Mouse (Mus musculus) C2C12 (cell line): ENCODE results near the gene Opn5. TPM values are rescaled to one million over a fixed set of nuclear protein-coding genes. Genes with fewer than 3 reads are reported as not detected.

ENCODE experiments used
- H3K27me3 ChIP-seq: one replicate; pipeline ENCODE4 v1.6.1; 2011; ENCODE audit not compliant: control insufficient read depth, insufficient read depth, insufficient read length
- H3K36me3 ChIP-seq: one replicate; pipeline ENCODE4 v1.6.1; 2011; ENCODE audit not compliant: control insufficient read depth, insufficient read depth
- H3K4me3 ChIP-seq: one replicate; pipeline ENCODE4 v1.5.1; 2011; ENCODE audit warnings: mild to moderate bottlenecking, control low read depth; ENCODE audit not compliant: poor library complexity, insufficient read depth, severe bottlenecking
- H3K79me2 ChIP-seq: one replicate; pipeline ENCODE4 v1.6.1; 2011; ENCODE audit not compliant: control insufficient read depth, insufficient read depth
- H3K79me3 ChIP-seq: one replicate; pipeline ENCODE4 v1.6.1; 2011; ENCODE audit warnings: low read depth, control low read depth
- H3ac ChIP-seq: one replicate; pipeline ENCODE3; 2011; ENCODE audit warnings: low read depth; ENCODE audit not compliant: control insufficient read depth, insufficient read length
- CEBPB ChIP-seq: IDR thresholded peaks from one replicate; pipeline ENCODE4 v1.6.1; 2011; ENCODE audit warnings: low read depth, mild to moderate bottlenecking, control low read depth, moderate library complexity
- CTCF ChIP-seq: IDR thresholded peaks from one replicate; pipeline ENCODE4 v1.5.1; 2011; ENCODE audit not compliant: control insufficient read depth, insufficient read depth, insufficient read length
- FOSL1 ChIP-seq: IDR thresholded peaks from one replicate; pipeline ENCODE4 v1.8.0; 2011; ENCODE audit warnings: mild to moderate bottlenecking, low read length; ENCODE audit not compliant: poor library complexity, insufficient read depth, severe bottlenecking
- MAX ChIP-seq: IDR thresholded peaks from one replicate; pipeline ENCODE4 v1.6.1; 2011; ENCODE audit warnings: mild to moderate bottlenecking, control low read depth
- MYOD1 ChIP-seq: IDR thresholded peaks from one replicate; pipeline ENCODE4 v1.6.1; 2011; ENCODE audit warnings: low read depth; ENCODE audit not compliant: control insufficient read depth, insufficient read length
- MYOG ChIP-seq: IDR thresholded peaks from one replicate; pipeline ENCODE4 v1.6.1; 2011; ENCODE audit not compliant: control insufficient read depth, insufficient read length; ENCODE audit errors: extremely low read depth
- USF1 ChIP-seq: IDR thresholded peaks from one replicate; pipeline ENCODE4 v1.6.1; 2011; ENCODE audit warnings: low read depth, mild to moderate bottlenecking, control low read depth, moderate library complexity
- polyA plus RNA-seq: library from polyadenylated mRNA; unstranded; fragments of >200 nt; fragmentation: generic; extraction: Trizol; gene quantifications from one replicate; pipeline ENCODE4 v1.2.1, GENCODE M21; 2012; ENCODE audit warnings: missing spikeins

The Opn5 gene
- polyA plus RNA-seq, 1 experiment = not detected

DNA sequence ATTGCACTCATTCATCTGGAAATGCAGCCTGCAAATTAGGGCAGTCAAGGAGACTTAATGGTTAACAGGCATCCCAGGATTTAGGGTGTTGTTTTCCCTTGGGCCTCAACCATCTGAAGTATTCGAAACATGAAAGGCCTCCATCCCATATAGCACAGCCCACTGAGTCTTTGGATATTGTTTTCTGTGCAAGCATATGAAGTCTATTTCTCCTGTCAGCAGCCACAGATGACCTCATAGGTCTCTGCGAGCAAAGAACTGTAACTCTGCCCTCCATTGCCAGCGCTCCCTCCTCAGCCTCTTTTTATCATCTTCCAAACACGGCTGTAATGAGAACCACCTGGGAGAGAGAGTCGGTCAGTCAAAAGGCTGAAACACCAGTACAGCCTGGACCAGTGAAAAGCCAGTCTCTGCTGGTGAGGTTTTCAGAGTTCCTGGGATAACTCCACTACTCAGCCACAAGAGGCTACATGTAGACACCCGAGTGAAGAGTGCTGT, 34.5 kb downstream of the Opn5 start:
- H3K4me3 ChIP-seq = no peak overlapping the region
- H3ac ChIP-seq = no peak overlapping the region
- no peaks in the 10 kb centered on the region for H3K79me3 ChIP-seq
- H3K36me3 ChIP-seq = no peaks in the 10 kb centered on the region
- TF ChIP-seq MYOG (no peak), CEBPB (no peak), FOSL1 (no peak), CTCF (no peak)
- no peaks in the 10 kb centered on the region for H3K27me3 ChIP-seq
- no peaks in the 10 kb centered on the region for H3K79me2 ChIP-seq

DNA sequence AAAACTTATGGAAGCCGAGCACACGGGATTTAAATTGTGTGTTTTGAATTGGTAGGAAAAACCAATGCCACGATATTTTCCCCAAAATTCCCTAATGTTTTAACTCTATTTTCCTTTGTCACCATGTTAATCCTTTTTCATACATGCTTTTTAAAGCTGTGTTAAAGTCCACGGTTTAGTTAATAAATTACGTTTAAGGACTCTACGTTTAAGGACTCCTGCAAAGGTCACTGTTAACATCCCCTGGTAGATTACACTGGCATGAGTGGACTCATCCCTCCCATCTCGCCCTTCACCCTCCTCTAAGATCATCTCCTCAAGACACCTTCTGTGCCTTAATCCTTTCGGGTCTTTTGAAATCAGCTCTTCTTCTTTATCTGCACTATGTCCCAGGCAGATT, 37.4 kb downstream of the Opn5 start:
- H3K36me3 ChIP-seq = no peaks in the 10 kb centered on the region
- H3K27me3 ChIP-seq = no peaks in the 10 kb centered on the region
- TF ChIP-seq USF1 (no peak), CEBPB (no peak), MYOG (no peak), MAX (no peak), CTCF (no peak), MYOD1 (no peak), FOSL1 (no peak)
- H3K79me3 ChIP-seq = no peaks in the 10 kb centered on the region
- no peaks in the 10 kb centered on the region for H3K79me2 ChIP-seq
- no peak overlapping the region for H3ac ChIP-seq
- no peak overlapping the region for H3K4me3 ChIP-seq

DNA sequence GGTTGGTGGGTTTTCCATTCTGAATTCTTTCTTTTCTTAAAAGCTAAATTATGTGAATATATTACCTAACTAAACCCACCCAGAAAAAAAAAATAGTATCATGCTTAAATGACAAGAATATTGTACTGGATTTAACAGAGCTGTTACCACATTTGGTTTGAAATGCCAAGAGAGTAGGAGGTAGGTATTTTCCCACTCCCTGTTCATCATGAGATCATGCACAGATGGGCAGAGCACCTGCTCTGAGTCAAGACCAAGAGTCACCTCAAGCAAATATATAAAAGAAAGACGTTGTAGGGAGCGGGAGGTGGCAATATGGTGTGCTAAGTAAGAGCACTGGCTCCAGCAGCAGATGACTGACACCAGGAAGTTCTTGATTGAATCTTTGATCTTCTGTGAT, 61.6 kb downstream of the Opn5 start:
- TF ChIP-seq MYOD1 = no peak
- no peak for TF ChIP-seq MAX
- no peak for TF ChIP-seq CEBPB
- no peak for TF ChIP-seq FOSL1
- TF ChIP-seq USF1 = no peak
- TF ChIP-seq CTCF = no peak
- Histone ChIP-seq H3K4me3 (no peak overlapping the region), H3K79me2 (no peaks in the 10 kb centered on the region), H3K79me3 (no peaks in the 10 kb centered on the region), H3ac (no peak overlapping the region), H3K27me3 (no peaks in the 10 kb centered on the region), H3K36me3 (no peaks in the 10 kb centered on the region)

GRCm38 (mm10) chr17:42530147-42530546, 81.0 kb downstream of the Opn5 start:
- Histone ChIP-seq H3K36me3 (no peaks in the 10 kb centered on the region), H3ac (no peak overlapping the region), H3K79me3 (no peaks in the 10 kb centered on the region), H3K4me3 (no peak overlapping the region), H3K79me2 (no peaks in the 10 kb centered on the region), H3K27me3 (no peaks in the 10 kb centered on the region)
- no peak for TF ChIP-seq CTCF
- no peak for TF ChIP-seq MAX
- no peak for TF ChIP-seq CEBPB
- no peak for TF ChIP-seq MYOG
- no peak for TF ChIP-seq USF1
- TF ChIP-seq FOSL1 = no peak
- no peak for TF ChIP-seq MYOD1

GRCm38 (mm10) chr17:42509356-42510262, 101.6 kb downstream of the Opn5 start:
- Histone ChIP-seq H3K79me2 (no peaks in the 10 kb centered on the region), H3K4me3 (no peak overlapping the region), H3K27me3 (no peaks in the 10 kb centered on the region), H3K79me3 (no peaks in the 10 kb centered on the region), H3ac (no peak overlapping the region), H3K36me3 (no peaks in the 10 kb centered on the region)
- TF ChIP-seq USF1 = no peak
- TF ChIP-seq MAX = no peak
- TF ChIP-seq CTCF = no peak
- no peak for TF ChIP-seq FOSL1
- no peak for TF ChIP-seq CEBPB
- TF ChIP-seq MYOG = no peak
- no peak for TF ChIP-seq MYOD1

Other genes with a start within 250 kb of the Opn5 start
- 0.49 TPM for gene Adgrf4, start 80.9 kb upstream of the Opn5 start, polyA plus RNA-seq
- gene Adgrf2, start 130.8 kb upstream of the Opn5 start, polyA plus RNA-seq = not detected